Mouse (Mus musculus) brain, embryonic 14.5 days (tissue): ENCODE results near the gene Pigs.

ENCODE experiments used
- CTCF ChIP-seq: fragments of 200-500 bp; IDR thresholded peaks from 2 replicates; pipeline ENCODE4 v1.5.1; 2012; ENCODE audit warnings: inconsistent platforms, mild to moderate bottlenecking, moderate library complexity, borderline replicate concordance; ENCODE audit not compliant: insufficient read depth, insufficient read length; ENCODE audit errors: extremely low read depth
- POLR2A ChIP-seq: fragments of 200-500 bp; IDR thresholded peaks from 2 replicates; pipeline ENCODE4 v1.6.1; 2012; ENCODE audit warnings: mild to moderate bottlenecking, inconsistent platforms, borderline replicate concordance; ENCODE audit not compliant: poor library complexity, insufficient read depth, insufficient read length, severe bottlenecking; ENCODE audit errors: extremely low read depth

GRCm38 (mm10) chr11:78372166-78372565 is 44.0 kb downstream of the Pigs start:
- TF ChIP-seq POLR2A: no peak
- TF ChIP-seq CTCF: no peak
